Mouse (Mus musculus): ENCODE measurements around the gene Cul9. TPM values are rescaled to one million over a fixed set of nuclear protein-coding genes. Genes with fewer than 3 reads are reported as not detected.

Gene Cul9
- polyA plus RNA-seq, 1 experiment, result 22.0 TPM

- TF ChIP-seq POLR2A (IDR thresholded peaks at IDR 0.05; ENCODE audit: control insufficient read depth, extremely low read depth, insufficient read depth, low read length, poor library complexity), result no peak
- TF ChIP-seq CTCF (IDR thresholded peaks at IDR 0.05; ENCODE audit: borderline replicate concordance, control insufficient read depth, extremely low read depth, insufficient read depth, low read length, poor library complexity), result no peak
- Histone ChIP-seq H3K27me3 (ENCODE audit: control insufficient read depth, insufficient read depth, low read length) (peaks cover 1% of the 10 kb centered on the region; the same call in 1 of the 2 replicates), H3K36me3 (ENCODE audit: control insufficient read depth, insufficient read depth, low read length) (peaks cover 19% of the 10 kb centered on the region), H3K4me1 (replicated peaks; ENCODE audit: control insufficient read depth, insufficient read depth, low read length) (peaks cover 13% of the 10 kb centered on the region), H3K4me3 (ENCODE audit: control insufficient read depth, insufficient read depth, low read length) (no peak overlapping the region), H3K27ac (ENCODE audit: control insufficient read depth, insufficient read depth, low read length) (no peak overlapping the region)
- DNase-seq, result no peak
- 94% methylated on average over 6 of the region's 6 CpGs for WGBS
Observed at GRCm38 (mm10) chr17:46551369-46551768, 5.2 kb upstream of the Cul9 start.

- 97% methylated on average over 7 of the region's 7 CpGs for WGBS
- no peak for DNase-seq
- no peak overlapping the region for H3K27ac ChIP-seq (ENCODE audit: control insufficient read depth, insufficient read depth, low read length)
- H3K4me1 ChIP-seq (replicated peaks; ENCODE audit: control insufficient read depth, insufficient read depth, low read length), result peaks cover 16% of the 10 kb centered on the region
- H3K4me3 ChIP-seq (ENCODE audit: control insufficient read depth, insufficient read depth, low read length), result no peak overlapping the region
- peaks cover 3% of the 10 kb centered on the region; the same call in 1 of the 2 replicates for H3K27me3 ChIP-seq (ENCODE audit: control insufficient read depth, insufficient read depth, low read length)
- peaks cover 19% of the 10 kb centered on the region for H3K36me3 ChIP-seq (ENCODE audit: control insufficient read depth, insufficient read depth, low read length)
- TF ChIP-seq CTCF (IDR thresholded peaks at IDR 0.05; ENCODE audit: borderline replicate concordance, control insufficient read depth, extremely low read depth, insufficient read depth, low read length, poor library complexity) (no peak), POLR2A (IDR thresholded peaks at IDR 0.05; ENCODE audit: control insufficient read depth, extremely low read depth, insufficient read depth, low read length, poor library complexity) (no peak)
Observed at GRCm38 (mm10) chr17:46550904-46551303, 4.7 kb upstream of the Cul9 start.

- H3K4me3 ChIP-seq (ENCODE audit: control insufficient read depth, insufficient read depth, low read length), result no peak overlapping the region
- TF ChIP-seq CTCF (IDR thresholded peaks at IDR 0.05; ENCODE audit: borderline replicate concordance, control insufficient read depth, extremely low read depth, insufficient read depth, low read length, poor library complexity), result no peak
- H3K4me1 ChIP-seq (replicated peaks; ENCODE audit: control insufficient read depth, insufficient read depth, low read length), result peaks cover 11% of the 10 kb centered on the region
- no peak for DNase-seq
- H3K27me3 ChIP-seq (ENCODE audit: control insufficient read depth, insufficient read depth, low read length), result peaks cover 3% of the 10 kb centered on the region; the same call in 1 of the 2 replicates
- H3K27ac ChIP-seq (ENCODE audit: control insufficient read depth, insufficient read depth, low read length), result no peak overlapping the region
- peaks cover 19% of the 10 kb centered on the region for H3K36me3 ChIP-seq (ENCODE audit: control insufficient read depth, insufficient read depth, low read length)
- 96% methylated on average over 9 of the region's 9 CpGs for WGBS
Observed at GRCm38 (mm10) chr17:46549642-46550041, 3.5 kb upstream of the Cul9 start.

GRCm38 (mm10) chr17:46549193-46549592, 3.0 kb upstream of the Cul9 start:
- WGBS, result 71% methylated on average over 8 of the region's 8 CpGs
- no peak overlapping the region for H3K4me3 ChIP-seq (ENCODE audit: control insufficient read depth, insufficient read depth, low read length)
- peaks cover 19% of the 10 kb centered on the region for H3K36me3 ChIP-seq (ENCODE audit: control insufficient read depth, insufficient read depth, low read length)
- H3K4me1 ChIP-seq (replicated peaks; ENCODE audit: control insufficient read depth, insufficient read depth, low read length), result peaks cover 9% of the 10 kb centered on the region
- DNase-seq, result peak; percentile 40
- H3K27ac ChIP-seq (ENCODE audit: control insufficient read depth, insufficient read depth, low read length), result no peak overlapping the region
- TF ChIP-seq CTCF (IDR thresholded peaks at IDR 0.05; ENCODE audit: borderline replicate concordance, control insufficient read depth, extremely low read depth, insufficient read depth, low read length, poor library complexity) (peak; percentile 71), POLR2A (IDR thresholded peaks at IDR 0.05; ENCODE audit: control insufficient read depth, extremely low read depth, insufficient read depth, low read length, poor library complexity) (no peak)
- peaks cover 3% of the 10 kb centered on the region; the same call in 1 of the 2 replicates for H3K27me3 ChIP-seq (ENCODE audit: control insufficient read depth, insufficient read depth, low read length)

- no peak for DNase-seq
- no peak for TF ChIP-seq POLR2A (IDR thresholded peaks at IDR 0.05; ENCODE audit: control insufficient read depth, extremely low read depth, insufficient read depth, low read length, poor library complexity)
- no peak for TF ChIP-seq CTCF (IDR thresholded peaks at IDR 0.05; ENCODE audit: borderline replicate concordance, control insufficient read depth, extremely low read depth, insufficient read depth, low read length, poor library complexity)
- peaks cover 19% of the 10 kb centered on the region for H3K36me3 ChIP-seq (ENCODE audit: control insufficient read depth, insufficient read depth, low read length)
- H3K4me3 ChIP-seq (ENCODE audit: control insufficient read depth, insufficient read depth, low read length), result no peak overlapping the region
- H3K27me3 ChIP-seq (ENCODE audit: control insufficient read depth, insufficient read depth, low read length), result peaks cover 3% of the 10 kb centered on the region; the same call in 1 of the 2 replicates
- WGBS, result 92% methylated on average over 11 of the region's 11 CpGs
- no peak overlapping the region for H3K27ac ChIP-seq (ENCODE audit: control insufficient read depth, insufficient read depth, low read length)
- H3K4me1 ChIP-seq (replicated peaks; ENCODE audit: control insufficient read depth, insufficient read depth, low read length), result peaks cover 9% of the 10 kb centered on the region
Observed at GRCm38 (mm10) chr17:46548741-46549140, 2.6 kb upstream of the Cul9 start.

- H3K27ac ChIP-seq (ENCODE audit: control insufficient read depth, insufficient read depth, low read length), result no peak overlapping the region
- peaks cover 5% of the 10 kb centered on the region for H3K4me1 ChIP-seq (replicated peaks; ENCODE audit: control insufficient read depth, insufficient read depth, low read length)
- WGBS, result 83% methylated on average over 3 of the region's 3 CpGs
Observed at GRCm38 (mm10) chr17:46547923-46548322, 1.7 kb upstream of the Cul9 start.

GRCm38 (mm10) chr17:46546995-46547394, 807 bp upstream of the Cul9 start:
- TF ChIP-seq POLR2A (IDR thresholded peaks at IDR 0.05; ENCODE audit: control insufficient read depth, extremely low read depth, insufficient read depth, low read length, poor library complexity) (no peak), CTCF (IDR thresholded peaks at IDR 0.05; ENCODE audit: borderline replicate concordance, control insufficient read depth, extremely low read depth, insufficient read depth, low read length, poor library complexity) (no peak)
- WGBS, result 79% methylated on average over 8 of the region's 8 CpGs
- H3K36me3 ChIP-seq (ENCODE audit: control insufficient read depth, insufficient read depth, low read length), result peaks cover 19% of the 10 kb centered on the region
- H3K27me3 ChIP-seq (ENCODE audit: control insufficient read depth, insufficient read depth, low read length), result peaks cover 3% of the 10 kb centered on the region; the same call in 1 of the 2 replicates
- no peak overlapping the region for H3K27ac ChIP-seq (ENCODE audit: control insufficient read depth, insufficient read depth, low read length)
- DNase-seq, result no peak
- H3K4me3 ChIP-seq (ENCODE audit: control insufficient read depth, insufficient read depth, low read length), result no peak overlapping the region
- H3K4me1 ChIP-seq (replicated peaks; ENCODE audit: control insufficient read depth, insufficient read depth, low read length), result peaks cover 5% of the 10 kb centered on the region

More at GRCm38 (mm10) chr17:46547923-46548322, 1.7 kb upstream of the Cul9 start:
- Histone ChIP-seq H3K4me3 (ENCODE audit: control insufficient read depth, insufficient read depth, low read length) (no peak overlapping the region), H3K36me3 (ENCODE audit: control insufficient read depth, insufficient read depth, low read length) (peaks cover 19% of the 10 kb centered on the region), H3K27me3 (ENCODE audit: control insufficient read depth, insufficient read depth, low read length) (peaks cover 3% of the 10 kb centered on the region; the same call in 1 of the 2 replicates)
- TF ChIP-seq POLR2A (IDR thresholded peaks at IDR 0.05; ENCODE audit: control insufficient read depth, extremely low read depth, insufficient read depth, low read length, poor library complexity), result no peak
- TF ChIP-seq CTCF (IDR thresholded peaks at IDR 0.05; ENCODE audit: borderline replicate concordance, control insufficient read depth, extremely low read depth, insufficient read depth, low read length, poor library complexity), result no peak
- DNase-seq, result no peak

Data from thymus, adult 2 months (tissue).